Mouse (Mus musculus) intestine, postnatal 0 days (tissue): ENCODE results near the gene Kcnk12. TPM values are rescaled to one million over a fixed set of nuclear protein-coding genes. Genes with fewer than 3 reads are reported as not detected.

ENCODE experiments used
- ATAC-seq: fragments of 200-750 bp; cut with Nextera tagmentation; 2 replicates; pipeline ENCODE4 v1.8.0; 2017; ENCODE audit warnings: mild to moderate bottlenecking, moderate TSS enrichment, moderate library complexity
- H3K27ac ChIP-seq: fragments of 300-500 bp; sonication (generic); 2 replicates; pipeline ENCODE4 v1.5.1; 2014; ENCODE audit warnings: mild to moderate bottlenecking, low read depth, low read length, moderate library complexity
- H3K27me3 ChIP-seq: fragments of 300-500 bp; sonication (generic); replicated peaks from 2 replicates; pipeline ENCODE4 v1.6.1; 2014; ENCODE audit warnings: low read length, mixed read lengths; ENCODE audit not compliant: control insufficient read depth, insufficient read depth
- H3K36me3 ChIP-seq: fragments of 300-500 bp; sonication (generic); 2 replicates; pipeline ENCODE4 v1.6.1; 2014; ENCODE audit warnings: mild to moderate bottlenecking, moderate library complexity; ENCODE audit not compliant: control insufficient read depth, insufficient read depth
- H3K4me1 ChIP-seq: fragments of 300-500 bp; sonication (generic); replicated peaks from 2 replicates; pipeline ENCODE4 v1.6.1; 2014; ENCODE audit warnings: antibody characterized with exemption, low read length, mixed read lengths; ENCODE audit not compliant: control insufficient read depth, insufficient read depth
- H3K4me2 ChIP-seq: fragments of 300-500 bp; sonication (generic); replicated peaks from 2 replicates; pipeline ENCODE4 v1.6.1; 2014; ENCODE audit warnings: low read depth, mild to moderate bottlenecking, moderate library complexity
- H3K4me3 ChIP-seq: fragments of 300-500 bp; sonication (generic); 2 replicates; pipeline ENCODE4 v1.5.1; 2014; ENCODE audit warnings: low read depth, low read length
- H3K9ac ChIP-seq: fragments of 300-500 bp; sonication (generic); 2 replicates; pipeline ENCODE4 v1.6.1; 2014; ENCODE audit warnings: mild to moderate bottlenecking, low read depth, low read length
- H3K9me3 ChIP-seq: fragments of 300-500 bp; sonication (generic); 2 replicates; pipeline ENCODE4 v1.6.1; 2016; ENCODE audit warnings: mixed run types; ENCODE audit not compliant: control insufficient read depth
- CTCF ChIP-seq: sonication (generic); IDR thresholded peaks from 2 replicates; pipeline ENCODE4 v1.5.1; 2016; ENCODE audit warnings: low read depth, mild to moderate bottlenecking, control low read depth, antibody characterized with exemption, moderate library complexity
- WGBS: fragments of 180-500 bp; shearing (Covaris S2); extraction: QIAGEN DNeasy Blood & Tissue Kit; methylation state at CpG from one replicate; pipeline ENCODE4 v1.1.7; 2014; 5-methylcytosine and 5-hydroxymethylcytosine counted together
- polyA plus RNA-seq: library from polyadenylated mRNA; unstranded; fragments of >200 nt; fragmentation: Nextera tagmentation; extraction: Ambion mirVana; gene quantifications from 2 replicates; pipeline ENCODE4 v1.2.1, GENCODE M21; 2015

The Kcnk12 gene
- polyA plus RNA-seq, 1 experiment from 2014 or later: not detected

- TF ChIP-seq CTCF: no peak
- H3K27me3 ChIP-seq: 0 out of 2 replicates have a peak, but pooled peaks cover 3% of the 10 kb centered on the region
- ATAC-seq: no peak
- no peak overlapping the region for H3K9ac ChIP-seq
- no peak overlapping the region for H3K4me2 ChIP-seq
- no peak overlapping the region for H3K27ac ChIP-seq
- 29% methylated on average over 5 of the region's 5 CpGs for WGBS
- H3K36me3 ChIP-seq: no peaks in the 10 kb centered on the region
- H3K4me3 ChIP-seq: no peak overlapping the region
- no peaks in the 10 kb centered on the region for H3K9me3 ChIP-seq
- H3K4me1 ChIP-seq: no peaks in the 10 kb centered on the region
These were observed 27.7 kb upstream of the Kcnk12 start for GRCm38 (mm10) chr17:87825454-87826008.

GRCm38 (mm10) chr17:87823031-87823430, 25.2 kb upstream of the Kcnk12 start:
- Histone ChIP-seq H3K9me3 (no peaks in the 10 kb centered on the region), H3K36me3 (no peaks in the 10 kb centered on the region), H3K4me3 (no peak overlapping the region), H3K4me2 (no peak overlapping the region), H3K4me1 (no peaks in the 10 kb centered on the region), H3K9ac (no peak overlapping the region), H3K27ac (no peak overlapping the region), H3K27me3 (0 out of 2 replicates have a peak, but pooled peaks cover 3% of the 10 kb centered on the region)
- WGBS: 63% methylated on average over 3 of the region's 3 CpGs
- ATAC-seq: no peak
- TF ChIP-seq CTCF: no peak

GRCm38 (mm10) chr17:87809556-87809955, 11.8 kb upstream of the Kcnk12 start:
- 82% methylated on average over 2 of the region's 2 CpGs for WGBS
- no peak for ATAC-seq

GRCm38 (mm10) chr17:87799948-87800340, 2.1 kb upstream of the Kcnk12 start:
- H3K4me1 ChIP-seq: no peaks in the 10 kb centered on the region; the same call in 1 of the 2 replicates
- H3K36me3 ChIP-seq: no peaks in the 10 kb centered on the region

More at GRCm38 (mm10) chr17:87809556-87809955, 11.8 kb upstream of the Kcnk12 start:
- no peaks in the 10 kb centered on the region for H3K36me3 ChIP-seq
- no peak overlapping the region for H3K4me2 ChIP-seq
- no peak for TF ChIP-seq CTCF
- no peaks in the 10 kb centered on the region for H3K27me3 ChIP-seq
- no peak overlapping the region for H3K9ac ChIP-seq
- no peak overlapping the region for H3K27ac ChIP-seq
- H3K4me3 ChIP-seq: no peak overlapping the region
- H3K4me1 ChIP-seq: no peaks in the 10 kb centered on the region
- no peaks in the 10 kb centered on the region for H3K9me3 ChIP-seq

GRCm38 (mm10) chr17:87799212-87799947, 1.6 kb upstream of the Kcnk12 start:
- peaks cover 54% of the 10 kb centered on the region for H3K27me3 ChIP-seq
- no peak for ATAC-seq
- 64% methylated on average over 13 of the region's 13 CpGs for WGBS

More at GRCm38 (mm10) chr17:87799948-87800340, 2.1 kb upstream of the Kcnk12 start:
- Histone ChIP-seq H3K27ac (no peak overlapping the region), H3K9ac (no peak overlapping the region), H3K4me3 (no peak overlapping the region), H3K4me2 (no peak overlapping the region), H3K9me3 (no peaks in the 10 kb centered on the region), H3K27me3 (peaks cover 51% of the 10 kb centered on the region)
- no peak for ATAC-seq
- TF ChIP-seq CTCF: no peak
- 72% methylated on average over 3 of the region's 3 CpGs for WGBS

GRCm38 (mm10) chr17:87798423-87798941, 688 bp upstream of the Kcnk12 start:
- peak overlapping the region; percentile 72 for H3K4me2 ChIP-seq
- H3K27ac ChIP-seq: no peak overlapping the region
- no peak overlapping the region for H3K9ac ChIP-seq
- peak; percentile 51; the same call in 1 of the 2 replicates for ATAC-seq
- H3K4me1 ChIP-seq: no peaks in the 10 kb centered on the region; the same call in 1 of the 2 replicates
- H3K9me3 ChIP-seq: no peaks in the 10 kb centered on the region
- 0 out of 2 replicates have a peak, but pooled peaks have one; percentile 6 for TF ChIP-seq CTCF
- H3K4me3 ChIP-seq: peak overlapping the region; percentile 43
- under 1% methylated on average over 38 of the region's 40 CpGs for WGBS
- no peaks in the 10 kb centered on the region for H3K36me3 ChIP-seq
- H3K27me3 ChIP-seq: peaks cover 54% of the 10 kb centered on the region

More at GRCm38 (mm10) chr17:87799212-87799947, 1.6 kb upstream of the Kcnk12 start:
- Histone ChIP-seq H3K36me3 (no peaks in the 10 kb centered on the region), H3K4me3 (no peak overlapping the region), H3K4me1 (no peaks in the 10 kb centered on the region; the same call in 1 of the 2 replicates), H3K27ac (no peak overlapping the region), H3K4me2 (no peak overlapping the region), H3K9me3 (no peaks in the 10 kb centered on the region), H3K9ac (no peak overlapping the region)
- no peak for TF ChIP-seq CTCF
